Mouse (Mus musculus) layer of hippocampus, adult 8-10 months (tissue): ENCODE measurements around the gene Lhfp. TPM values are rescaled to one million over a fixed set of nuclear protein-coding genes. Genes with fewer than 3 reads are reported as not detected.

Source experiments
- DNase-seq, 2 experiments: peaks; one replicate each; pipeline ENCODE4 v3.0.0; 2022; ENCODE audit warnings: low spot score in 2 of 2
- total RNA-seq, 4 experiments: library from RNA; stranded (reverse); gene quantifications; 2 replicates each; pipeline ENCODE4 v1.2.4; 2022

Lhfp gene
- total RNA-seq, 4 experiments from 2014 or later: 16.6 to 21.7 (median 19.1) TPM

DNA sequence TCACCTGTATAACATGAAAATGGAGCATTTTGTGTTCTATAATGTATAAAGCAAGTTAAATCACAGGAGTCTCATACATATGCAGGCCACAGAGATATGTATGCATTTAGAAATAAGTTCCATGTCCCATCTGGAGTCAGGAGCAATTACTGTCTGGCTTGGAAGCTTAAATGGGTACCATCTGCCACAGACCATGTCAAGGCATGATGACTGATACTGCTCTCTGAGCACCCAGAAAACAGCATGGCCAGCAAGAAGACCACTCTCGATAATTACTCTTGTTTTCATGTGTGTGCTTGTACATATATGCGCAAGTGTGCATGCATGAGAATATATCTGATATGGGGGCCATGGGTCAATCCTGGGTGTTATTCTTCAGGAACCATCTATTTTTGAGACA, 269.3 kb downstream of the Lhfp start:
- DNase-seq: no peak

Other genes starting within 250 kb of the Lhfp start
- gene Cog6, start 24.3 kb upstream of the Lhfp start, total RNA-seq: 10 to 100 TPM; 36.2 to 44.2 (median 40.9) TPM